Mouse (Mus musculus): ENCODE measurements around the gene Tinf2. TPM values are rescaled to one million over a fixed set of nuclear protein-coding genes. Genes with fewer than 3 reads are reported as not detected.

Tinf2 gene
- polyA plus RNA-seq, 1 experiment from 2014 or later: 14.1 TPM

- peak overlapping the region; percentile 78 for H3K27ac ChIP-seq (ENCODE audit: low read depth)
Observed at GRCm38 (mm10) chr14:55671486-55671832, 10.2 kb downstream of the Tinf2 start.

GRCm38 (mm10) chr14:55660636-55661035 is 21.0 kb downstream of the Tinf2 start:
- peak overlapping the region; percentile 73 for H3K4me3 ChIP-seq (ENCODE audit: low read depth, low read length)
- H3K4me2 ChIP-seq (ENCODE audit: low read depth, low read length): peak overlapping the region; percentile 82
- DNase-seq (no peak), ATAC-seq (no peak)
- 0 out of 2 replicates have a peak, but pooled peaks cover 5% of the 10 kb centered on the region for H3K4me1 ChIP-seq (ENCODE audit: insufficient read depth)
- no peaks in the 10 kb centered on the region for H3K9me3 ChIP-seq (ENCODE audit: low read length)
- H3K36me3 ChIP-seq (replicated peaks; ENCODE audit: insufficient read depth, low read length): peaks cover 23% of the 10 kb centered on the region
- peak overlapping the region; percentile 85 for H3K9ac ChIP-seq (replicated peaks)
- no peaks in the 10 kb centered on the region for H3K27me3 ChIP-seq (ENCODE audit: insufficient read depth, low read length)
- 62% methylated on average over 2 of the region's 2 CpGs for WGBS (ENCODE audit: insufficient replicate concordance)
- no peak for TF ChIP-seq EP300 (IDR thresholded peaks at IDR 0.05; ENCODE audit: low read depth)
- TF ChIP-seq CTCF (IDR thresholded peaks at IDR 0.05; ENCODE audit: low read depth): no peak
- peak overlapping the region; percentile 81 for H3K27ac ChIP-seq (ENCODE audit: low read depth)

More at GRCm38 (mm10) chr14:55671486-55671832, 10.2 kb downstream of the Tinf2 start:
- TF ChIP-seq CTCF (IDR thresholded peaks at IDR 0.05; ENCODE audit: low read depth): no peak
- TF ChIP-seq EP300 (IDR thresholded peaks at IDR 0.05; ENCODE audit: low read depth): no peak
- 0% methylated on average over 12 of the region's 12 CpGs for WGBS (ENCODE audit: insufficient replicate concordance)
- Histone ChIP-seq H3K9ac (replicated peaks) (peak overlapping the region; percentile 68), H3K36me3 (replicated peaks; ENCODE audit: insufficient read depth, low read length) (peaks cover 18% of the 10 kb centered on the region), H3K4me3 (ENCODE audit: low read depth, low read length) (peak overlapping the region; percentile 68), H3K9me3 (ENCODE audit: low read length) (no peaks in the 10 kb centered on the region), H3K27me3 (ENCODE audit: insufficient read depth, low read length) (no peaks in the 10 kb centered on the region), H3K4me2 (ENCODE audit: low read depth, low read length) (peak overlapping the region; percentile 79), H3K4me1 (ENCODE audit: insufficient read depth) (peaks cover 13% of the 10 kb centered on the region)
- DNase-seq: no peak
- ATAC-seq: peak; percentile 9

DNA sequence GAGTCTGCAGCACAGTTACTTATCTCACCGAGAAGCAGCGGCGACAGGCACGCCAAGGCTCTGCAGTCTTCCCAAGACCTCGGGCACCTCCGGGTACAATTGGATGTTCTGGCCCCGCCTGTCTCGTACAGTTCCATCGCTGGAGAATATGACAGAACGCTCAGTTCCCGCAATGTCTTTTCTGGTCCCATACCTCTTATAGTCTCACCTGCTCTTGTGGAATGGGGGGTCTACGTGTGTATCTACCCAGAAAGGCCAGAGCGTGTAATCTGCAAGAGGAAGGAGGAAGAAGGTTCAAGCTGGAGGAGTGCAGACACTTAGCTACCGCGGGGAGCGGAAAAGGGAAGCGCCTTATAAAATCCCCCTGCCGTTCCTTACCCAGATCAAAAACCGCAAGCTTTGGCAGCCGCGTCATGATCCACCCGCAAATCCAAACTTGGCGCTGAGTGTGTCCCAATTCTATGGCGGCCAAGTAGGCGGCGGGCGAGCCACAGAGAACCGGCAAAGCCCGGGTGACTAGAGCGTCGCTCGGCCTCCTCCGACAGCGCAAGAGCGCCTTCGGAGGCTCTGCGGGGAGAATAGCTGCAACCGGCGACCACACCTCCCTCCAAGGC is 21.6 kb downstream of the Tinf2 start, which contains the start of gene Mdp1:
TSS of gene Mdp1 (minus strand) at position 549 of the 614 bp plus-strand sequence.
- DNase-seq: peak; percentile 86
- H3K4me1 ChIP-seq (ENCODE audit: insufficient read depth): 0 out of 2 replicates have a peak, but pooled peaks cover 5% of the 10 kb centered on the region
- H3K27ac ChIP-seq (ENCODE audit: low read depth): peak within 1 kb of the TSS; percentile 81
- peak; percentile 66 for TF ChIP-seq CTCF (IDR thresholded peaks at IDR 0.05; ENCODE audit: low read depth)
- 0 out of 2 replicates have a peak, but pooled peaks have one; percentile 13 for TF ChIP-seq EP300 (IDR thresholded peaks at IDR 0.05; ENCODE audit: low read depth)
- H3K27me3 ChIP-seq (ENCODE audit: insufficient read depth, low read length): no peaks in the 10 kb centered on the region
- under 1% methylated on average over 39 of the region's 39 CpGs for WGBS (ENCODE audit: insufficient replicate concordance)
- peak within 1 kb of the TSS; percentile 73 for H3K4me3 ChIP-seq (ENCODE audit: low read depth, low read length)
- peak within 1 kb of the TSS; percentile 85 for H3K9ac ChIP-seq (replicated peaks)
- peak; percentile 98 for ATAC-seq
- peaks cover 23% of the 10 kb centered on the region for H3K36me3 ChIP-seq (replicated peaks; ENCODE audit: insufficient read depth, low read length)
- H3K4me2 ChIP-seq (ENCODE audit: low read depth, low read length): peak within 1 kb of the TSS; percentile 82
- H3K9me3 ChIP-seq (ENCODE audit: low read length): no peaks in the 10 kb centered on the region

DNA sequence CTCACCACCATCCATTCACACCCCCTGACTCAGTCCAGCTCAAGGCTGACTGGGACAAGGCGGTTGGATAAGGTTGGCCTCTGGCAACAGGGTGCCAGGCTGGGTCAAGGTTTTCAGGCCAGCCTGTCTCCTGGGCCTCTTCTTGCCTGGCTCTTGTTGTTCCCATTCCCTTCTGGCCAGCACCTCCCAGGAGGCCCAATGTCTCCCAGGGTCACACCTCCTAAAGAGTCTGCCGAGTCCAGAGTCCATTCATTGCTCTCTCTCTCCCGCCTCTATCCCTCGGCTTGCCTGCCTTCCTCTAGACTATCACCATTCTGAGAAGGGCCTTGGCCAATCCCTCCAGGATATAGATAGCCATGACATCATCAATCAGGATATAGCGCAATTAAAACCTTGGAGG is 23.6 kb downstream of the Tinf2 start:
- Histone ChIP-seq H3K4me3 (ENCODE audit: low read depth, low read length) (no peak overlapping the region), H3K4me2 (ENCODE audit: low read depth, low read length) (no peak overlapping the region), H3K9me3 (ENCODE audit: low read length) (no peaks in the 10 kb centered on the region), H3K4me1 (ENCODE audit: insufficient read depth) (0 out of 2 replicates have a peak, but pooled peaks cover 5% of the 10 kb centered on the region), H3K36me3 (replicated peaks; ENCODE audit: insufficient read depth, low read length) (peaks cover 14% of the 10 kb centered on the region), H3K9ac (replicated peaks) (no peak overlapping the region), H3K27me3 (ENCODE audit: insufficient read depth, low read length) (no peaks in the 10 kb centered on the region), H3K27ac (ENCODE audit: low read depth) (no peak overlapping the region)
- ATAC-seq (no peak), DNase-seq (no peak)
- TF ChIP-seq EP300 (IDR thresholded peaks at IDR 0.05; ENCODE audit: low read depth) (no peak), CTCF (IDR thresholded peaks at IDR 0.05; ENCODE audit: low read depth) (no peak)
- WGBS (ENCODE audit: insufficient replicate concordance): 92% methylated on average over 5 of the region's 5 CpGs

- TF ChIP-seq CTCF (IDR thresholded peaks at IDR 0.05; ENCODE audit: low read depth) (no peak), EP300 (IDR thresholded peaks at IDR 0.05; ENCODE audit: low read depth) (no peak)
- DNase-seq (no peak), ATAC-seq (no peak)
- Histone ChIP-seq H3K36me3 (replicated peaks; ENCODE audit: insufficient read depth, low read length) (0 out of 2 replicates have a peak, but pooled peaks cover 7% of the 10 kb centered on the region), H3K4me2 (ENCODE audit: low read depth, low read length) (no peak overlapping the region), H3K27me3 (ENCODE audit: insufficient read depth, low read length) (no peaks in the 10 kb centered on the region), H3K9ac (replicated peaks) (no peak overlapping the region), H3K4me1 (ENCODE audit: insufficient read depth) (0 out of 2 replicates have a peak, but pooled peaks cover 5% of the 10 kb centered on the region), H3K9me3 (ENCODE audit: low read length) (no peaks in the 10 kb centered on the region), H3K27ac (ENCODE audit: low read depth) (no peak overlapping the region), H3K4me3 (ENCODE audit: low read depth, low read length) (no peak overlapping the region)
- 80% methylated on average over 3 of the region's 3 CpGs for WGBS (ENCODE audit: insufficient replicate concordance)
Observed at GRCm38 (mm10) chr14:55656935-55657334, 24.7 kb downstream of the Tinf2 start.

DNA sequence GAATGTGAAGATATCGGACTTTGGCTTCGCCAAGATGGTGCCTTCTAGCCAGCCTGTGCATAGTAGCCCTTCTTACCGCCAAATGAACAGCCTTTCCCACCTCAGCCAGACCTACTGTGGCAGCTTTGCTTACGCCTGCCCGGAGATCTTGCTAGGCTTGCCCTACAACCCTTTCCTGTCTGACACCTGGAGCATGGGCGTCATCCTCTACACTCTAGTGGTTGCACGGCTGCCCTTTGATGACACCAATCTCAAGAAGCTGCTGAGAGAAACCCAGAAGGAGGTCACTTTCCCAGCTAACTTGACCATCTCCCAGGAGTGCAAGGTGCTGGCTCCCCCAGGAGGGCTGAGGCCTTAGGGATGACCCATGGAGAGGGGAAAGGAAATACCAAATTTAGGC is 30.1 kb downstream of the Tinf2 start:
- TF ChIP-seq CTCF (IDR thresholded peaks at IDR 0.05; ENCODE audit: low read depth): no peak
- TF ChIP-seq EP300 (IDR thresholded peaks at IDR 0.05; ENCODE audit: low read depth): no peak
- ATAC-seq (no peak), DNase-seq (no peak)
- H3K4me1 ChIP-seq (ENCODE audit: insufficient read depth): no peaks in the 10 kb centered on the region
- H3K27ac ChIP-seq (ENCODE audit: low read depth): no peak overlapping the region
- 0 out of 2 replicates have a peak, but pooled peaks cover under 1% of the 10 kb centered on the region for H3K36me3 ChIP-seq (replicated peaks; ENCODE audit: insufficient read depth, low read length)
- H3K4me3 ChIP-seq (ENCODE audit: low read depth, low read length): no peak overlapping the region
- 80% methylated on average over 7 of the region's 7 CpGs for WGBS (ENCODE audit: insufficient replicate concordance)
- H3K9me3 ChIP-seq (ENCODE audit: low read length): no peaks in the 10 kb centered on the region
- H3K4me2 ChIP-seq (ENCODE audit: low read depth, low read length): no peak overlapping the region
- H3K27me3 ChIP-seq (ENCODE audit: insufficient read depth, low read length): no peaks in the 10 kb centered on the region
- H3K9ac ChIP-seq (replicated peaks): no peak overlapping the region

Measured in liver, postnatal 0 days (tissue).